Comparison of ENCODE assay signal across 13 mouse cellular contexts in the genomic region with DNA sequence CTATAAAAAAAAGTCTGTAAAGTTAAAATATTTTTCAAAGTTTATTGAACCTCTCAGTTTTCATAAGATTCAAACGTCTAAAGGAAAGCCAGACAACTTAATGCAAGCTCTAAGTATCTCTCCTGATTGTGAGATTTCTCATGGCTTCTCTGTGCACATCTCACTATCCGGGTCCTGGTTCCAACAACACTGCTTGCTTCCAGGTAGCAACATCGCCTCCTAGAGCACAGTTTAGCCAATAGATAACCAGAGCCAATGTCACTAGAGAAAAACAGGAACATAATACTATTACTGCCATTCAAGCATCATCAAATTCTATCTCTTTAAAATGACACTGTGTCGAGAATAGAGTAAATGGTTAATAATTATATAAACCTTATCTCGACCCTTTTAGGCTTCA.
DNase-seq lines count a peak whose midpoint lies in the region; ATAC-seq and TF ChIP-seq lines count a peak whose summit lies in the region.
"Had no signal": no experiment of that assay in that cellular context is flagged by ENCODE, and none has a peak within 500 bp of the region (broad histone marks: within the 10 kb centered on the region; RNA-seq: fewer than 3 reads in every experiment).

No protein-coding gene starts in this region.

- H3K4me2 ChIP-seq in kidney, embryonic 14.5 days (replicated peaks; ENCODE audit: low read depth, low read length), result no peak overlapping the region
- no peak overlapping the region for H3K4me2 ChIP-seq in CH12.LX (ENCODE audit: insufficient read depth, low read depth, poor library complexity, severe bottlenecking)
- H3K4me2 ChIP-seq: heart, embryonic 13.5 days; limb, embryonic 15.5 days; neural tube, embryonic 13.5 days had no signal

- no peak overlapping the region for H3K9ac ChIP-seq in kidney, embryonic 14.5 days (ENCODE audit: low read depth, low read length)
- no peak overlapping the region for H3K9ac ChIP-seq in CH12.LX (ENCODE audit: insufficient read depth, low read depth)
- H3K9ac ChIP-seq: heart, embryonic 13.5 days; limb, embryonic 15.5 days; neural tube, embryonic 13.5 days had no signal

- intact Hi-C loops in left cerebral cortex, postnatal 4 days (cut with DNase I), result loop anchor here (10.0 kb wide), 1 partner anchor 334 kb away; no protein-coding TSS in a partner anchor

- no peak overlapping the region for H3K4me3 ChIP-seq in kidney, embryonic 14.5 days (ENCODE audit: low read length)
- no peak overlapping the region for H3K4me3 ChIP-seq in CH12.LX (replicated peaks in 1 of 3; ENCODE audit: low read depth in 2 of 3, low read length in 2 of 3, poor library complexity in 1 of 3)
- H3K4me3 ChIP-seq in cortical plate, adult 2 months (ENCODE audit: insufficient read depth, low read length), result no peak overlapping the region
- H3K4me3 ChIP-seq: heart, embryonic 13.5 days; limb, embryonic 15.5 days; midbrain, embryonic 10.5 days; neural tube, embryonic 13.5 days had no signal

- ATAC-seq in kidney, embryonic 14.5 days (ENCODE audit: low FRiP score, low TSS enrichment), result no peak
- no peak for ATAC-seq in megakaryocyte, adult 5-6 weeks (ENCODE audit: poor library complexity, severe bottlenecking)

- H3K36me3 ChIP-seq in kidney, embryonic 14.5 days (ENCODE audit: control insufficient read depth, insufficient read depth, low read length), result no peaks in the 10 kb centered on the region
- H3K36me3 ChIP-seq in CH12.LX (replicated peaks in 1 of 2; ENCODE audit: control insufficient read depth in 1 of 2, insufficient read depth in 1 of 2, low read length in 1 of 2), result no peaks in the 10 kb centered on the region
- H3K36me3 ChIP-seq: heart, embryonic 13.5 days; limb, embryonic 15.5 days; midbrain, embryonic 10.5 days; neural tube, embryonic 13.5 days had no signal

- peak; percentile 32 for TF ChIP-seq RAD21 in CH12.LX (IDR thresholded peaks at IDR 0.05; ENCODE audit: low read depth, low read length)

- no peaks in the 10 kb centered on the region for H3K4me1 ChIP-seq in kidney, embryonic 14.5 days (ENCODE audit: control insufficient read depth, insufficient read depth, low read length)
- H3K4me1 ChIP-seq in CH12.LX (ENCODE audit: control insufficient read depth in 1 of 2, insufficient read depth in 2 of 2), result no peaks in the 10 kb centered on the region
- no peaks in the 10 kb centered on the region for H3K4me1 ChIP-seq in cortical plate, adult 2 months (ENCODE audit: control insufficient read depth, insufficient read depth, low read length)
- H3K4me1 ChIP-seq: limb, embryonic 15.5 days; midbrain, embryonic 10.5 days; neural tube, embryonic 13.5 days had no signal

- peak; percentile 44 to 50 for DNase-seq in cerebellum, postnatal 10 days
- DNase-seq in cerebellum, adult 11-12 months, result no peak
- peak; percentile 10 for DNase-seq in kidney, adult 9 months
- peak; percentile 15 for DNase-seq in CH12.LX (ENCODE audit: extremely low read depth)
- no peak for DNase-seq in left cerebral cortex, postnatal 4 days
- DNase-seq: cerebellum, adult 8-10 months had no signal

- TF ChIP-seq CTCF in CH12.LX (conservative IDR thresholded peaks at IDR 0.05 in 1 of 2, IDR thresholded peaks at IDR 0.05 in 1 of 2; ENCODE audit: low read depth in 2 of 2, low read length in 2 of 2), result peak in 1 of 2 experiments; percentile 46; a peak in 2 of 4 replicates
- peak; percentile 55; the same call in 1 of the 2 replicates for TF ChIP-seq CTCF in cortical plate, adult 2 months (IDR thresholded peaks at IDR 0.05; ENCODE audit: extremely low read depth, insufficient read depth, low read length)

- TF ChIP-seq POLR2A in CH12.LX (IDR thresholded peaks at IDR 0.05; ENCODE audit: low read depth, low read length), result no peak
- no peak for TF ChIP-seq POLR2A in cortical plate, adult 2 months (IDR thresholded peaks at IDR 0.05; ENCODE audit: extremely low read depth, insufficient read depth, low read length)

- no peak for TF ChIP-seq EP300 in CH12.LX (IDR thresholded peaks at IDR 0.05; ENCODE audit: low read length)

- WGBS in kidney, embryonic 14.5 days, result 51% methylated on average over 5 of the region's 5 CpGs

- H3K79me2 ChIP-seq in CH12.LX (replicated peaks; ENCODE audit: control insufficient read depth, extremely low read depth, insufficient read depth, poor library complexity, severe bottlenecking), result no peaks in the 10 kb centered on the region

- no peaks in the 10 kb centered on the region for H3K27me3 ChIP-seq in kidney, embryonic 14.5 days (ENCODE audit: control insufficient read depth, insufficient read depth, low read length)
- no peaks in the 10 kb centered on the region for H3K27me3 ChIP-seq in CH12.LX (replicated peaks)
- H3K27me3 ChIP-seq: heart, embryonic 13.5 days; limb, embryonic 15.5 days; neural tube, embryonic 13.5 days had no signal

- H3K27ac ChIP-seq in kidney, embryonic 14.5 days (ENCODE audit: low read depth, low read length), result no peak overlapping the region
- H3K27ac ChIP-seq in CH12.LX (ENCODE audit: insufficient read depth, low read depth), result no peak overlapping the region
- no peak overlapping the region for H3K27ac ChIP-seq in cortical plate, adult 2 months (ENCODE audit: insufficient read depth, low read length)
- H3K27ac ChIP-seq: heart, embryonic 13.5 days; limb, embryonic 15.5 days; midbrain, embryonic 10.5 days; neural tube, embryonic 13.5 days had no signal

- dilution Hi-C loops in CH12.LX (cut with MboI; ENCODE audit: extremely low pct_ligation_motif_present, extremely low pct_unique_long_range_greater_than_20kb, low sequenced_read_pairs), result no loop called here

- no peaks in the 10 kb centered on the region for H3K9me3 ChIP-seq in kidney, embryonic 14.5 days (ENCODE audit: control insufficient read depth, low read length)
- H3K9me3 ChIP-seq in CH12.LX (replicated peaks; ENCODE audit: low read length), result no peaks in the 10 kb centered on the region
- H3K9me3 ChIP-seq: heart, embryonic 13.5 days; limb, embryonic 15.5 days; midbrain, embryonic 10.5 days; neural tube, embryonic 13.5 days had no signal

- in situ Hi-C loops in CH12.LX (cut with MboI; ENCODE audit: low pct_ligation_motif_present, low pct_unique_long_range_greater_than_20kb, low sequenced_read_pairs), result no loop called here

TF ChIP-seq in CH12.LX, 34 proteins besides CTCF, POLR2A, EP300 and RAD21:
- TF ChIP-seq ZKSCAN1 (IDR thresholded peaks at IDR 0.05; ENCODE audit: borderline replicate concordance, low read depth, low read length), result no peak
- no peak for TF ChIP-seq IRF4 (IDR thresholded peaks at IDR 0.05; ENCODE audit: low read depth, low read length)
- TF ChIP-seq NRF1 (IDR thresholded peaks at IDR 0.05; ENCODE audit: low read depth, low read length), result no peak
- TF ChIP-seq MAZ (IDR thresholded peaks at IDR 0.05; ENCODE audit: low read depth, low read length), result no peak
- TF ChIP-seq RCOR1 (conservative IDR thresholded peaks at IDR 0.05; ENCODE audit: low read depth, low read length), result no peak
- no peak for TF ChIP-seq HCFC1 (IDR thresholded peaks at IDR 0.05; ENCODE audit: low read depth, low read length)
- no peak for TF ChIP-seq E2F4 (IDR thresholded peaks at IDR 0.05; ENCODE audit: insufficient replicate concordance, low read depth, low read length)
- TF ChIP-seq ZC3H11A (IDR thresholded peaks at IDR 0.05; ENCODE audit: low read depth, low read length), result no peak
- TF ChIP-seq NELFE (IDR thresholded peaks at IDR 0.05; ENCODE audit: low read depth, low read length), result no peak
- no peak for TF ChIP-seq MYC (IDR thresholded peaks at IDR 0.05; ENCODE audit: low read depth, low read length)
- TF ChIP-seq TCF12 (IDR thresholded peaks at IDR 0.05; ENCODE audit: low read depth, low read length), result no peak
- no peak for TF ChIP-seq BHLHE40 (IDR thresholded peaks at IDR 0.05; ENCODE audit: low read depth, low read length)
- TF ChIP-seq MAFK (IDR thresholded peaks at IDR 0.05; ENCODE audit: insufficient replicate concordance, low read length), result no peak
- no peak for TF ChIP-seq ZNF384 (IDR thresholded peaks at IDR 0.05; ENCODE audit: low read depth, low read length)
- no peak for TF ChIP-seq UBTF (IDR thresholded peaks at IDR 0.05; ENCODE audit: low read depth, low read length)
- no peak; the same call in 1 of the 2 replicates for TF ChIP-seq SMC3 (IDR thresholded peaks at IDR 0.05; ENCODE audit: low read depth, low read length)
- TF ChIP-seq ELF1 (IDR thresholded peaks at IDR 0.05; ENCODE audit: low read depth, low read length), result no peak
TF ChIP-seq in CH12.LX: peak in this region for 0.

Comparison
In these comparisons a context has a peak if more than half of its experiments do, and no peak if none do; other contexts are left out.
1. DNase-seq: peak in cerebellum, postnatal 10 days (2 of 2), kidney, adult 9 months (single experiment) and CH12.LX (single experiment); none in cerebellum, adult 11-12 months (single experiment) and left cerebral cortex, postnatal 4 days (single experiment).